In genomic region chrX:135885411-135886233, GRCm38 (mm10) we compare ENCODE assay signal across 8 mouse cellular contexts. TPM values are rescaled to one million over a fixed set of nuclear protein-coding genes. Genes with fewer than 3 reads are reported as not detected.
DNase-seq lines count a peak whose midpoint lies in the region; ATAC-seq lines count a peak whose summit lies in the region.

No protein-coding gene starts in this region.

- DNase-seq in CD4-positive, CD25-positive, alpha-beta regulatory T cell, adult 2 months (ENCODE audit: low read depth, low spot score): peak; percentile 84
- peak; percentile 78 for DNase-seq in brain, embryonic 18.5 days (ENCODE audit: low read depth, low spot score)
- DNase-seq in kidney, postnatal 14 days: peak; percentile 79
- peak; percentile 75 for DNase-seq in neural tube, embryonic 10.5 days (ENCODE audit: extremely low spot score, low spot score)

- WGBS in forebrain, embryonic 12.5 days: 20% methylated on average over 39 of the region's 41 CpGs
- WGBS in heart, embryonic 15.5 days: 15% methylated on average over 38 of the region's 41 CpGs
- 12% methylated on average over 34 of the region's 41 CpGs for WGBS in liver, embryonic 12.5 days (ENCODE audit: insufficient replicate concordance)
- 9% methylated on average over 34 of the region's 41 CpGs for WGBS in stomach, embryonic 16.5 days

- peaks cover 18% of the 10 kb centered on the region for H3K36me3 ChIP-seq in forebrain, embryonic 12.5 days (replicated peaks)
- peaks cover 16% of the 10 kb centered on the region for H3K36me3 ChIP-seq in heart, embryonic 15.5 days
- peaks cover 6% of the 10 kb centered on the region; the same call in 1 of the 2 replicates for H3K36me3 ChIP-seq in liver, embryonic 12.5 days
- no peaks in the 10 kb centered on the region for H3K36me3 ChIP-seq in stomach, embryonic 16.5 days (ENCODE audit: control insufficient read depth, insufficient read depth, low read length)

- H3K9me3 ChIP-seq in forebrain, embryonic 12.5 days: no peaks in the 10 kb centered on the region
- H3K9me3 ChIP-seq in heart, embryonic 15.5 days (replicated peaks): no peaks in the 10 kb centered on the region
- no peaks in the 10 kb centered on the region for H3K9me3 ChIP-seq in liver, embryonic 12.5 days (replicated peaks)
- no peaks in the 10 kb centered on the region for H3K9me3 ChIP-seq in stomach, embryonic 16.5 days (replicated peaks; ENCODE audit: control insufficient read depth, low read length)

- H3K27me3 ChIP-seq in forebrain, embryonic 12.5 days: 0 out of 2 replicates have a peak, but pooled peaks cover 4% of the 10 kb centered on the region
- no peaks in the 10 kb centered on the region for H3K27me3 ChIP-seq in heart, embryonic 15.5 days
- H3K27me3 ChIP-seq in liver, embryonic 12.5 days (replicated peaks): no peaks in the 10 kb centered on the region
- H3K27me3 ChIP-seq in stomach, embryonic 16.5 days (ENCODE audit: control insufficient read depth, insufficient read depth, low read length): no peaks in the 10 kb centered on the region

- no peaks in the 10 kb centered on the region; the same call in 1 of the 2 replicates for H3K4me1 ChIP-seq in forebrain, embryonic 12.5 days
- no peaks in the 10 kb centered on the region for H3K4me1 ChIP-seq in heart, embryonic 15.5 days (replicated peaks)
- no peaks in the 10 kb centered on the region for H3K4me1 ChIP-seq in liver, embryonic 12.5 days
- no peaks in the 10 kb centered on the region for H3K4me1 ChIP-seq in stomach, embryonic 16.5 days (ENCODE audit: control insufficient read depth, insufficient read depth, low read length)

- H3K4me3 ChIP-seq in forebrain, embryonic 12.5 days (replicated peaks): peak overlapping the region; percentile 62
- peak overlapping the region; percentile 76 for H3K4me3 ChIP-seq in heart, embryonic 15.5 days
- peak overlapping the region; percentile 66 for H3K4me3 ChIP-seq in liver, embryonic 12.5 days
- H3K4me3 ChIP-seq in stomach, embryonic 16.5 days (replicated peaks; ENCODE audit: low read length): peak overlapping the region; percentile 68

- peak overlapping the region; percentile 80 for H3K27ac ChIP-seq in forebrain, embryonic 12.5 days
- peak overlapping the region; percentile 80 for H3K27ac ChIP-seq in heart, embryonic 15.5 days
- H3K27ac ChIP-seq in liver, embryonic 12.5 days: peak overlapping the region; percentile 30; the same call in 1 of the 2 replicates
- H3K27ac ChIP-seq in stomach, embryonic 16.5 days (ENCODE audit: low read length): peak overlapping the region; percentile 67; the same call in 1 of the 2 replicates

- peak overlapping the region; percentile 55 for H3K4me2 ChIP-seq in forebrain, embryonic 12.5 days
- H3K4me2 ChIP-seq in heart, embryonic 15.5 days: peak overlapping the region; percentile 63
- H3K4me2 ChIP-seq in liver, embryonic 12.5 days: peak overlapping the region; percentile 72
- peak overlapping the region; percentile 53 for H3K4me2 ChIP-seq in stomach, embryonic 16.5 days (ENCODE audit: low read depth, low read length)

- ATAC-seq in forebrain, embryonic 12.5 days (ENCODE audit: low FRiP score): peak; percentile 98
- ATAC-seq in heart, embryonic 15.5 days (replicated peaks; ENCODE audit: insufficient number of reproducible peaks, insufficient read depth, low FRiP score, low read depth): peak; percentile 96
- peak; percentile 93 for ATAC-seq in liver, embryonic 12.5 days
- peak; percentile 97 for ATAC-seq in stomach, embryonic 16.5 days (ENCODE audit: insufficient read depth, low FRiP score)

- peak overlapping the region; percentile 74 for H3K9ac ChIP-seq in forebrain, embryonic 12.5 days
- peak overlapping the region; percentile 78 for H3K9ac ChIP-seq in heart, embryonic 15.5 days
- H3K9ac ChIP-seq in liver, embryonic 12.5 days: peak overlapping the region; percentile 72
- H3K9ac ChIP-seq in stomach, embryonic 16.5 days (ENCODE audit: low read length): peak overlapping the region; percentile 82

RNA-seq across cellular contexts. Expression of gene Gprasp2, which starts 46.8 kb away (rescaled TPM):
- polyA plus RNA-seq in forebrain, embryonic 12.5 days (2016; fragmentation: Nextera tagmentation; extraction: Ambion mirVana): 79.9 and 84.6 TPM in 2 replicates
- 17.6 and 22.7 TPM in 2 replicates for polyA plus RNA-seq in heart, embryonic 15.5 days (2015; fragmentation: Nextera tagmentation; extraction: Ambion mirVana)
- 3.4 and 4.5 TPM in 2 replicates for polyA plus RNA-seq in liver, embryonic 12.5 days (2016; fragmentation: Nextera tagmentation; extraction: Ambion mirVana)
- 20.1 and 21.0 TPM in 2 replicates for polyA plus RNA-seq in stomach, embryonic 16.5 days (2015; fragmentation: Nextera tagmentation; extraction: Ambion mirVana)

Comparison
In these comparisons a context has a peak if more than half of its experiments do, and no peak if none do; other contexts are left out.
1. Peak in every context shown above with its lines: DNase-seq, ATAC-seq, H3K4me3 ChIP-seq and H3K27ac ChIP-seq.
2. H3K27ac ChIP-seq: peak in every context shown above with its lines; median percentile 80 in forebrain, embryonic 12.5 days; 80 in heart, embryonic 15.5 days; 67 in stomach, embryonic 16.5 days; 30 in liver, embryonic 12.5 days.